Mouse (Mus musculus): ENCODE data around the gene Dglucy.

Gene Dglucy

GRCm38 (mm10) chr12:100928286-100928685, 149.4 kb downstream of the Dglucy start:
- no peak for DNase-seq (ENCODE audit: inconsistent ontology term)

- no peak for DNase-seq (ENCODE audit: inconsistent ontology term)
Measured at GRCm38 (mm10) chr12:100931653-100932052, 152.8 kb downstream of the Dglucy start.

- no peak for DNase-seq (ENCODE audit: inconsistent ontology term)
Measured at GRCm38 (mm10) chr12:100934796-100935195, 155.9 kb downstream of the Dglucy start.

DNA sequence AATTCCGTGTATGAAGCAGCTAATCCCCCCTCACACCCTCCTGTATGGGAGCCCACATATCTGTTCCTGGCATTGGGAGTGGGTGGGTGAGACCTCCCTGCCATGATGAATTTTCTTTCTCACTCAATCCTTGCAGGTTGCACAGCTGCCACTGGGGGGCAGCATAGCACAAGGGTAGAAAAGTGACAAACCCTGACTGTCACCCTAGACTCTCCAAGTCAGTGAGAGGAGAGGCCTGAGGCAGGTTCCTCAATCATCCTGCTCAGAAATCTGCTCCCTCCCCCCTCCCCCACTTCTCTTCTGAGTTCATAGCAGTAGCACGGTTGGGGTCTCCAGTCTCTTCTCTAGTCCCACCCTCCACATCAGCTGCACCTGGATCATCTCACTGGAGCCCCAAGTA, 157.3 kb downstream of the Dglucy start:
- DNase-seq (ENCODE audit: inconsistent ontology term), result peak; percentile 56

GRCm38 (mm10) chr12:100936737-100937136, 157.9 kb downstream of the Dglucy start:
- DNase-seq (ENCODE audit: inconsistent ontology term), result no peak

- DNase-seq (ENCODE audit: inconsistent ontology term), result no peak
Measured at GRCm38 (mm10) chr12:100937441-100938360, 158.8 kb downstream of the Dglucy start.

DNA sequence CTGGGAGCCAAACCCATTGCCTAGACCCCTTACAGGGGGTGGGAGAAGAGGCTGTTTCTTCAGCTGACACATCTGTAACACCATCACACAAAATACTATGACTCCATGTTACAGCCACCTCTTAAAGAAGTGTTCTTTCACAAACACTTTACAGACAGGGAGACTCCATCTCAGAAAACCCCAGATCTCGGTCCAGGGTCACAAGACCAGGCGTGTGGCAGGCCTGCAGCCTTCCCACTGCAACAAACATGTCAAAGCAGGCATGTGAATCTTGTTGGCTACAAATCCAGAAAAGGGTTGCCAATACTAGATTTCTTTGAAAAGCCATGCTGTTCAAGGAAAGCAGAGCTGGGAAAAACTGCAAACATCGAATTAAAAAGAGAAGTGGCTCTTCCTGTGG, 162.5 kb downstream of the Dglucy start:
- no peak for DNase-seq (ENCODE audit: inconsistent ontology term)

DNA sequence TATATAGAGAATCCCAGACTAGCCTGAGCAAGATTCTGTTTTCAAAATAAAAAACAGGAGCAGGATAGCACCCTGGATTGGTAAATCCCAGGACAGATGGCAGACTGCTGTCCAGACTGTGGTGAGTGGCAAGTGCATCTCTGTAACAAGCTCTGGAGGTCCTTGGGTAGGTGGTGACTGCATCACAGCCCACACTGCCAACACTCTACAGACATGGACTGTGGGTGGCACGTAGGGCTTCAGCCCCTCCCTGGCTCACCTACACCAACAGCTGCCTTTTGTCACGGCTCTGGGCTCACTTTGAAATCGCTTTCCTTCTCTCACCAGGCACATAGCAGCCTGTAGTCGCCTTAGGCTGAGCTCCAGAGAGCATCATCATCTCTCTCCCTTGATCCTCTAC, 164.3 kb downstream of the Dglucy start:
- no peak for DNase-seq (ENCODE audit: inconsistent ontology term)

DNA sequence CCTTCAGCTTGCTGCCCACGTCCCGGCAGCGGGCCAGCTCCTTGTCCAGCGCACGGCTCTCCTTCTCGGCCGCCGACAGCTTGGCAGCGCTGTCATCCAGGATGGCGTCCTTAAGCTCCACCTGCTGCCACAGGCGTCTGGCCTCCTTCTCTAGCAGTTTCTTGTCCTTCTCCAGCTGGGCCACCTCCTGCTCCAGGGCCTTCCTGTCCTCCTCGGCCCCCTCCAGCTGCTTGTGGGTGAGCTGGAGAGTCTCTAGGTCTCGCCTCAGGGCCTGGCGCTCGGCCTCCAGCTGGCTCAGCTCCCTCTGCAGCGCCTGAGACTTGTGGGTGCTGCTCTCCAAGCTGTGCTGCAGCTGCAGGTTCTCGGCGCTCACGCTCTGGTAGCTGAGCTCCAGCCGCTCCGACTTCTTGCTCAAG, 166.1 kb downstream of the Dglucy start:
- DNase-seq (ENCODE audit: inconsistent ontology term), result no peak

- DNase-seq (ENCODE audit: inconsistent ontology term), result no peak
Measured at GRCm38 (mm10) chr12:100945501-100945900, 166.6 kb downstream of the Dglucy start.

GRCm38 (mm10) chr12:100945948-100946347, 167.1 kb downstream of the Dglucy start:
- DNase-seq (ENCODE audit: inconsistent ontology term), result no peak
